Mouse (Mus musculus): ENCODE measurements around the gene 6330409D20Rik. TPM values are rescaled to one million over a fixed set of nuclear protein-coding genes. Genes with fewer than 3 reads are reported as not detected.

Gene 6330409D20Rik
- polyA plus RNA-seq (2014; fragmentation: Illumina TruSeq; extraction: RNeasy Lipid Tissue Mini Kit (QIAGEN cat#74804); ENCODE audit: insufficient read depth, low read depth, low replicate concordance) = 0.50 TPM

DNA sequence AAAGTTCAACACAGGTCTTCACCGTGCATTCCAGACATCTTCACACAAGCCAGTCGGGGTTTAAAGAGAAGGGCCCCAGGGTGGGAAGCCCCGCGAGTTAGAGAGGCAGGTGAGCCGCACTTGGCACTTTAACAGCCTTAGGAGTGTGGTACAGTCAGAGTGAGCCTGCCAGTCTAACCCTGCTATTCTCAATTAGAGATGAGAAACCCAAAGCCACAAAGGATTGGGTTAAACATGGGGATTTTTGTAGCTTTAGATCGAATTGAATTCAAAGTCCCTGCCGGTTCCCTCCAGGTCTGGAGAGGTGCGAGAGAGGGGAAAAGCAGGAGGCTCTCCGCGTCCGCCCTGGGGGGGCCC lies at the start of gene 6330409D20Rik:
Gene 6330409D20Rik, minus strand, starts transcription at position 101 of the 357 bp plus-strand sequence.

GRCm38 (mm10) chr2:32784048-32784681 lies 43.3 kb upstream of the 6330409D20Rik start, which contains the start of gene Cfap157:
Gene Cfap157, minus strand, starts transcription at chr2:32784428.

GRCm38 (mm10) chr2:32775359-32776074 lies 34.7 kb upstream of the 6330409D20Rik start, which contains the start of the genes Ttc16 and Ptrh1:
Gene Ttc16, minus strand, starts transcription at chr2:32775633.
Gene Ptrh1, plus strand, starts transcription at chr2:32775786.

DNA sequence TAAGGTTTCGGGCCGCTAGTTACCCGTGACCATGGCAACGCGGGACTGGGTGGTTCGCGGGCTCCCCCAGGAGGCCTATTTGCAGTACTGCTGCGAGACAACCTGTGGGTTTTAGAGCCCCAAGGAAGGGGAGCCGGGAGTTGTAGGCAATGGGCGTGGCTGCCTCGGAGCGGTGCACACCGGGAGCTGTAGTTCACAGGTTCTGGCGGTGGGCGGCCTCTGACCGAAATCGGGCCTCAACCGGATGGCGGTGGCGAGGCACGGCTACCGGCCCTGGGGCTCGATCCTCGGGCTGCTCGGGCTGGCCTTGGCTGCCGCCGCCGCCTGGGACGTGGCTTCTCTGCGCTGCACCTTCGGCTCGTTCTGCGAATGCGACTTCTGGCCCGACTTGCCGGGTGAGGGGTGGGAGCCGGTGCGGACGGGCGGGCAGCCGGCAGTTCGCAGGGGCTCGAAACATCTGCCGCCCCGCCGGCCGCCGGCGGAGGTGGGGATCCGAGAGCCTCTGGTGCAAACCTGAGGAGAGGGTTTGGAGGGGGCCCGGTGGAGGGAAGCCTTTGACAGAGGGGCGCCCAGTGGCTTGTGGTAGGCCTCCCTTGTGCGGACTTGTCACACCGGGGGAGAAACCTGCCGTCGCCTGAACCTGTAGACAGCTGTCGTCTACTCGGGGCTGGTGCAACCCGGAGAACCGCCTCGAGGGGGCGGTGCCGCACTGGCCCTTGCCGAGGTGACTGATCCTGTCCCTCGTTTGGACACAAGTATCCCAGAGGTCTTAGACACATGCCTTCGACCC lies 16.4 kb upstream of the 6330409D20Rik start, which contains the start of gene Tor2a:
Gene Tor2a, plus strand, starts transcription at position 179 of the 790 bp plus-strand sequence.

DNA sequence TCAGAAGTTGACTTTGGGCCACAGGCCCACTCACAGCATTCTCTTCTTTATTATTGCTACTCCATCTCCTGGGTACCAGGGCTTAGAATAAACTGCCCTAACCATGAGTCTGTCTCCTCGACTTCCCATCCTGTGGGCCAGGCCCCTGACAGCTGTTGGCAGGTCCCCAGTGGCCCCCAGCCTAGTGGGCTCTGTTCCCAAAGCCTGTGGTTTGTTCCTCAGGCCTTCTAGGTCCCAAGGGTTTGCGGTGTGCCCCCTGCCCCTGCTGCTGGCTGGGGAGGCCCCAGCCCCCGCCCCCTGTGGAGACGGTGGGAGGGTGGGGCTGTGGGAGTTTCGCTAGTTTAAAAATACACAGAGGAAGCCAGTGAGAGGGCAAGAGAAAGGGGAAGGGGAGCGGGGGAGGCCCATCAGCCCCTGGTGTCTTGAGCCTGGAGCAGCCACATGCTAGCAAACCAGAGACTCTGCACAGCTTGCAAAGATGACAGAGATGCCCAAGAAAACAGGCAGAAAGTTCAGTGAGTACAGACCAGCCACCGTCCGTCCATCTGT lies 20.1 kb downstream of the 6330409D20Rik start, which contains the start of gene Sh2d3c:
Gene Sh2d3c, plus strand, starts transcription at position 375 of the 549 bp plus-strand sequence.

GRCm38 (mm10) chr2:32712934-32713817 lies 27.6 kb downstream of the 6330409D20Rik start, which contains the start of gene Cdk9:
Gene Cdk9, minus strand, starts transcription at chr2:32713076.

DNA sequence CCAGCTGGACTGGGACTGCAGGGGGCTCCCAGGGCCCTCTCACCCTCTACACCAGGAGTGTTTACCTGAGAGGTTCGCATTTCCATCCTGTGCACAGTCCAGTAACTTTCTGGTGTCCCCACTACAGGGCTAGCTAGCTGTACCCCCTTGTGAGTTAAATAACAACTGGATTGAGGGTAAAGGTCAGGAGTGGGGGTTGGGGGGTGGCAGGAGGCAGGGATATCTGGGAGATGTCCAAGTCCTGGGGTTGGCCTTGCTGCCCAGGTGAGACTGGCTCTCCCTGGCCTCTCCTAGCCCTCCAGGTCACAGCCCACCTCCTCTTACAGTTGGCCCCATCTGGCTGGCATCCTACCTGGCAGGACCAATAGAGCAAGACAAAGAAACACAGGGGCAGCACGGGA lies 36.8 kb downstream of the 6330409D20Rik start, which contains the start of gene Fpgs:
Gene Fpgs, minus strand, starts transcription at position 125 of the 401 bp plus-strand sequence.

Other genes starting within 250 kb of the 6330409D20Rik start
- 10.6 TPM for gene Fam102a, start 205.7 kb downstream of the 6330409D20Rik start, polyA plus RNA-seq (2014; fragmentation: Illumina TruSeq; extraction: RNeasy Lipid Tissue Mini Kit (QIAGEN cat#74804); ENCODE audit: insufficient read depth, low read depth, low replicate concordance)
- 67.1 TPM for gene Dpm2, start 170.2 kb downstream of the 6330409D20Rik start, polyA plus RNA-seq (2014; fragmentation: Illumina TruSeq; extraction: RNeasy Lipid Tissue Mini Kit (QIAGEN cat#74804); ENCODE audit: insufficient read depth, low read depth, low replicate concordance)
- not detected for gene Pip5kl1, start 166.2 kb downstream of the 6330409D20Rik start, polyA plus RNA-seq (2014; fragmentation: Illumina TruSeq; extraction: RNeasy Lipid Tissue Mini Kit (QIAGEN cat#74804); ENCODE audit: insufficient read depth, low read depth, low replicate concordance)
- not detected for gene 9430097D07Rik, start 165.3 kb downstream of the 6330409D20Rik start, polyA plus RNA-seq (2014; fragmentation: Illumina TruSeq; extraction: RNeasy Lipid Tissue Mini Kit (QIAGEN cat#74804); ENCODE audit: insufficient read depth, low read depth, low replicate concordance)
- 13.3 TPM for gene St6galnac4, start 153.9 kb downstream of the 6330409D20Rik start, polyA plus RNA-seq (2014; fragmentation: Illumina TruSeq; extraction: RNeasy Lipid Tissue Mini Kit (QIAGEN cat#74804); ENCODE audit: insufficient read depth, low read depth, low replicate concordance)
- gene St6galnac6, start 141.3 kb downstream of the 6330409D20Rik start, polyA plus RNA-seq (2014; fragmentation: Illumina TruSeq; extraction: RNeasy Lipid Tissue Mini Kit (QIAGEN cat#74804); ENCODE audit: insufficient read depth, low read depth, low replicate concordance) = 21.6 TPM
- 24.5 TPM for gene Ak1, start 119.3 kb downstream of the 6330409D20Rik start, polyA plus RNA-seq (2014; fragmentation: Illumina TruSeq; extraction: RNeasy Lipid Tissue Mini Kit (QIAGEN cat#74804); ENCODE audit: insufficient read depth, low read depth, low replicate concordance)
- gene Eng, start 94.4 kb downstream of the 6330409D20Rik start, polyA plus RNA-seq (2014; fragmentation: Illumina TruSeq; extraction: RNeasy Lipid Tissue Mini Kit (QIAGEN cat#74804); ENCODE audit: insufficient read depth, low read depth, low replicate concordance) = 182 TPM
- gene Fpgs, start 36.9 kb downstream of the 6330409D20Rik start, polyA plus RNA-seq (2014; fragmentation: Illumina TruSeq; extraction: RNeasy Lipid Tissue Mini Kit (QIAGEN cat#74804); ENCODE audit: insufficient read depth, low read depth, low replicate concordance) = 11.3 TPM
- gene Cdk9, start 27.9 kb downstream of the 6330409D20Rik start, polyA plus RNA-seq (2014; fragmentation: Illumina TruSeq; extraction: RNeasy Lipid Tissue Mini Kit (QIAGEN cat#74804); ENCODE audit: insufficient read depth, low read depth, low replicate concordance) = 69.8 TPM
- gene Sh2d3c, start 20.0 kb downstream of the 6330409D20Rik start, polyA plus RNA-seq (2014; fragmentation: Illumina TruSeq; extraction: RNeasy Lipid Tissue Mini Kit (QIAGEN cat#74804); ENCODE audit: insufficient read depth, low read depth, low replicate concordance) = 34.4 TPM
- gene Tor2a, start 16.2 kb upstream of the 6330409D20Rik start, polyA plus RNA-seq (2014; fragmentation: Illumina TruSeq; extraction: RNeasy Lipid Tissue Mini Kit (QIAGEN cat#74804); ENCODE audit: insufficient read depth, low read depth, low replicate concordance) = 28.0 TPM
- 3.9 TPM for gene Ttc16, start 34.6 kb upstream of the 6330409D20Rik start, polyA plus RNA-seq (2014; fragmentation: Illumina TruSeq; extraction: RNeasy Lipid Tissue Mini Kit (QIAGEN cat#74804); ENCODE audit: insufficient read depth, low read depth, low replicate concordance)
- 4.9 TPM for gene Ptrh1, start 34.8 kb upstream of the 6330409D20Rik start, polyA plus RNA-seq (2014; fragmentation: Illumina TruSeq; extraction: RNeasy Lipid Tissue Mini Kit (QIAGEN cat#74804); ENCODE audit: insufficient read depth, low read depth, low replicate concordance)
- gene Cfap157, start 43.4 kb upstream of the 6330409D20Rik start, polyA plus RNA-seq (2014; fragmentation: Illumina TruSeq; extraction: RNeasy Lipid Tissue Mini Kit (QIAGEN cat#74804); ENCODE audit: insufficient read depth, low read depth, low replicate concordance) = 3.9 TPM
- gene Stxbp1, start 106.2 kb upstream of the 6330409D20Rik start, polyA plus RNA-seq (2014; fragmentation: Illumina TruSeq; extraction: RNeasy Lipid Tissue Mini Kit (QIAGEN cat#74804); ENCODE audit: insufficient read depth, low read depth, low replicate concordance) = 13.0 TPM
- 108 TPM for gene Fam129b, start 135.1 kb upstream of the 6330409D20Rik start, polyA plus RNA-seq (2014; fragmentation: Illumina TruSeq; extraction: RNeasy Lipid Tissue Mini Kit (QIAGEN cat#74804); ENCODE audit: insufficient read depth, low read depth, low replicate concordance)
- gene Rpl12, start 220.5 kb upstream of the 6330409D20Rik start, polyA plus RNA-seq (2014; fragmentation: Illumina TruSeq; extraction: RNeasy Lipid Tissue Mini Kit (QIAGEN cat#74804); ENCODE audit: insufficient read depth, low read depth, low replicate concordance) = 1,042 TPM
- 4.8 TPM for gene Lrsam1, start 220.6 kb upstream of the 6330409D20Rik start, polyA plus RNA-seq (2014; fragmentation: Illumina TruSeq; extraction: RNeasy Lipid Tissue Mini Kit (QIAGEN cat#74804); ENCODE audit: insufficient read depth, low read depth, low replicate concordance)
- 10.2 TPM for gene Slc2a8, start 241.1 kb upstream of the 6330409D20Rik start, polyA plus RNA-seq (2014; fragmentation: Illumina TruSeq; extraction: RNeasy Lipid Tissue Mini Kit (QIAGEN cat#74804); ENCODE audit: insufficient read depth, low read depth, low replicate concordance)